Mouse (Mus musculus) embryonic facial prominence, embryonic 15.5 days (tissue): Measurements from ENCODE around the gene Ros1. TPM values are rescaled to one million over a fixed set of nuclear protein-coding genes. Genes with fewer than 3 reads are reported as not detected.

Experiments
- ATAC-seq: fragments of 200-750 bp; cut with Nextera tagmentation; 2 replicates; pipeline ENCODE4 v1.8.0; 2017; ENCODE audit warnings: low read depth, moderate TSS enrichment; ENCODE audit not compliant: insufficient number of reproducible peaks, low FRiP score, low TSS enrichment
- H3K27ac ChIP-seq: fragments of 300-500 bp; sonication (generic); replicated peaks from 2 replicates; pipeline ENCODE4 v1.5.1; 2015; ENCODE audit warnings: mild to moderate bottlenecking, inconsistent platforms
- H3K27me3 ChIP-seq: fragments of 300-500 bp; sonication (generic); 2 replicates; pipeline ENCODE4 v1.6.1; 2015; ENCODE audit warnings: inconsistent platforms
- H3K36me3 ChIP-seq: fragments of 300-500 bp; sonication (generic); 2 replicates; pipeline ENCODE4 v1.6.1; 2015; ENCODE audit warnings: mild to moderate bottlenecking, inconsistent platforms
- H3K4me1 ChIP-seq: fragments of 300-500 bp; sonication (generic); 2 replicates; pipeline ENCODE4 v1.6.1; 2015; ENCODE audit warnings: inconsistent platforms
- H3K4me2 ChIP-seq: fragments of 300-500 bp; sonication (generic); replicated peaks from 2 replicates; pipeline ENCODE4 v1.6.1; 2015; ENCODE audit warnings: mild to moderate bottlenecking, inconsistent platforms
- H3K4me3 ChIP-seq: fragments of 300-500 bp; sonication (generic); replicated peaks from 2 replicates; pipeline ENCODE4 v1.5.1; 2015; ENCODE audit warnings: mild to moderate bottlenecking, inconsistent platforms
- H3K9ac ChIP-seq: fragments of 300-500 bp; sonication (generic); 2 replicates; pipeline ENCODE4 v1.6.1; 2015; ENCODE audit warnings: inconsistent platforms
- H3K9me3 ChIP-seq: fragments of 300-500 bp; sonication (generic); replicated peaks from 2 replicates; pipeline ENCODE4 v1.6.1; 2016; ENCODE audit warnings: inconsistent platforms
- WGBS: fragments of 180-500 bp; shearing (Covaris S2); methylation state at CpG from one replicate; pipeline ENCODE4 v1.1.7; 2015; 5-methylcytosine and 5-hydroxymethylcytosine counted together
- polyA plus RNA-seq: library from polyadenylated mRNA; unstranded; fragments of >200 nt; fragmentation: Nextera tagmentation; extraction: Ambion mirVana; gene quantifications from 2 replicates; pipeline ENCODE4 v1.2.1, GENCODE M21; 2015

The Ros1 gene
- not detected in 2 replicates for polyA plus RNA-seq

DNA sequence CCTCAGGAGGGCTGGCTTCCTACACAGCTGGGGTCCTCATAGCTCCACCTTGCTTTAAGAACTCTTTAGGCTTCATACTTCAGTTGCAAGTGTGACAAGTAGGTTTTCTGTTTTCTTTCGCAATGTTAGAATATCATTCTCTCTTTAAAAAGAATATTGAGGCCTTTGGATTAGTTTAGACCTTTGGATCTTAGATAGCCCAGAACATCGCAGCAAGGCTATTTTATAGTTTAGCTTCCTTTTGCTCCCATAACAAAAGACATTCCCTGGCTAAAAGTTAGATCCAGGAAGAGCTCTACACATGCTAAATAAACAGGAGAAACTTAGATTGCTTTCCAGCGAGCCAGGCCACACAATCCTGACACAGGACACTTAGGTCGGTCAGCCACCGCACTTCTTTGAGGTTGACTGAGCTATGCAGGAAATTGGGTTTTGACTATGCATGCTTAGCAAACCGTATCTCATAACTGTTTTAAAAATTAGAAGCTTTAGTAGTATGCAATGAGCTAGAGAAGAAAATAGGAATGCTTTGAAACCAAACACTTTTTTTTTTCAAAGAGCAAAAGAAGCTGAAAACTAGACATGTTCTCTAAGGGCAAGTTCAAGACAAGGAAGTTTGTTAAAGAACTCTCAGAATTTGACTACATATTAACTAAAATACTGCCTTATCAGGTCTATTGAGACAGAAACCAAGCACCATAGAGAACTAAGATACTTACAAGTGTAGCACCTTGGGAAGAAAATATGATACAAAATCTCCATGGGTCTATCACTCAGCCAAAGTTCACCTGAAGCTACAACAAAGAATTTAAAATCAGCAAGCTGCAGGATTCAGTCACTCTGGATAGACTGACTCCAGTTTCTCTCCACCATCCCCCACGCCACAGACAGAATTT is at the start of gene Ros1:
Ros1 (minus strand) TSS at position 288 of the 896 bp plus-strand sequence.
- Histone ChIP-seq H3K27me3 (no peaks in the 10 kb centered on the region), H3K4me3 (no peak within 1 kb of the TSS), H3K4me2 (no peak within 1 kb of the TSS), H3K27ac (no peak within 1 kb of the TSS), H3K9ac (no peak within 1 kb of the TSS), H3K9me3 (no peaks in the 10 kb centered on the region), H3K36me3 (no peaks in the 10 kb centered on the region), H3K4me1 (no peaks in the 10 kb centered on the region)
- no peak for ATAC-seq
- WGBS = 71% methylated on average over 7 of the region's 7 CpGs

DNA sequence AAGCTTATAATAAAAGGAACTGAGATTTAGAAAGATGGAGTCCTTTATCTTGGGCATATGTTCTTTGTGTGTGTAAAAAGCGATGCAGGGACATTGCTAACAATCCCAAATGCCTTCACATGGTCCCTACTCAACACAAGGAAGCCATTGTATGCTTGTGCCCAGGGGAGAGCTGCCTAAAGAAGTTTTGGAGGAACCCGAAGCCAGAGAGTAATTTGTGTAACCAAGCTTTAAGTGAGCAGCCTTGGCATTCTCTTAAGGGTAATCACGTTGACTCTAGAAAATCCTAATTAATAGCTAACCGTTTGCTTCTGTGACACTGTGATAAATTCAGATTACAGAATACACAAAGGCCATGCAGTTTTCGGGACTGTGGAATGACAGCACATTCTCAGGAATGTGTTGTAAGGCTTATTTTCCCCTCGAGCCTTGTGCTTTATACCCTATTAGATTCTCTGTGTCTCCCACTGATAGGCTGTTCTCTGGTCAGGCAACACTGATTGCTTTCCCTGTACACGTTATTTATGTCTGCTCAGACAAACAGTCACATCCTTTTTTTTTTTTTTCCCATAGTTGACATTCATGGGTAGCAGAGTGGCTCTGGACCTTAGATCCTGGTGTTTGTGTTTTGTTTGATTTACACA is 47.8 kb upstream of the Ros1 start:
- Histone ChIP-seq H3K9ac (no peak overlapping the region), H3K36me3 (no peaks in the 10 kb centered on the region), H3K9me3 (no peaks in the 10 kb centered on the region), H3K4me2 (no peak overlapping the region), H3K4me1 (no peaks in the 10 kb centered on the region), H3K27ac (no peak overlapping the region), H3K27me3 (no peaks in the 10 kb centered on the region), H3K4me3 (no peak overlapping the region)
- WGBS = 22% methylated on average over 7 of the region's 7 CpGs
- no peak for ATAC-seq

DNA sequence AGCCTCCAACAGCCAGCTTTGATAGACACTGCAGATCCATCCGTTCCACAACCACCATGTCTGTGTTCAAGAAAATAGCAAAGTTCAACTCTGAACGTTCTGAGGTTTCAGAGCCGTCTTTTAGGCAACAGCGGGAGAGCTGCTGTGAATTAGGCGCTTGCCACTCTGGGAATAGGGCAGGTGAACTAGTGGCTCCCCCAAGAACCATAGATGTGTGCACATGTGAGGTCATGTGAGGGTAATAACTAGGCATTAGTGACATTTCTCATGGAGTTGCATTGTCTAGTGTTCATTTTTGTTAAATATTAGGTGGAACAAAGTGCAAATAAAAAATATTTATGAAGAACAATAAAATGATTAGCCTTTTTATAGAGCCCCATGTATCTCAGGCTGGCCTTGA is 47.0 kb upstream of the Ros1 start:
- H3K27ac ChIP-seq = no peak overlapping the region
- no peak overlapping the region for H3K9ac ChIP-seq
- 86% methylated on average over 5 of the region's 5 CpGs for WGBS
- H3K36me3 ChIP-seq = no peaks in the 10 kb centered on the region
- no peak overlapping the region for H3K4me2 ChIP-seq
- H3K4me3 ChIP-seq = no peak overlapping the region
- H3K27me3 ChIP-seq = no peaks in the 10 kb centered on the region
- no peaks in the 10 kb centered on the region for H3K4me1 ChIP-seq
- H3K9me3 ChIP-seq = no peaks in the 10 kb centered on the region
- ATAC-seq = no peak

DNA sequence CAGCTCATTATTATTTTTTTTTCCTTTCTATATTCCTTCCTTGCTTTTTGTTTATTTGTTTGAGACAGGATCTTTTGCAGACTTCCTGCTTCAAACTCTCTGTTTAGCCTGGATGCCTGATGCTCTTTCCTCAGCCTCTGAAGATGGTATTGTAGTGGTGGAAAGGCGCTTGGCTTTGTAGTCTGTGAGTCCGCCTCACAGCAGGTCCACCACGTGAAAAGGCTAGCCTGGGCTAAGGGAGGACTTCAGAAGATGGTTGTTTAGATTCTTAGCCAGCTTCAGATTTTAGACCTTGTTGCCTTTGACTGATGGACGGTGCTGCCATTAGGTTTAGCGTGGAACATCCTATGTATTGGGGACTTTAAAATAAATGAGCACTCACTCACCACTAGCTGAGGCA is 40.4 kb upstream of the Ros1 start:
- WGBS = 82% methylated on average over 5 of the region's 5 CpGs
- Histone ChIP-seq H3K9ac (no peak overlapping the region), H3K4me2 (0 out of 2 replicates have a peak overlapping the region, but pooled peaks have one; percentile 80)

DNA sequence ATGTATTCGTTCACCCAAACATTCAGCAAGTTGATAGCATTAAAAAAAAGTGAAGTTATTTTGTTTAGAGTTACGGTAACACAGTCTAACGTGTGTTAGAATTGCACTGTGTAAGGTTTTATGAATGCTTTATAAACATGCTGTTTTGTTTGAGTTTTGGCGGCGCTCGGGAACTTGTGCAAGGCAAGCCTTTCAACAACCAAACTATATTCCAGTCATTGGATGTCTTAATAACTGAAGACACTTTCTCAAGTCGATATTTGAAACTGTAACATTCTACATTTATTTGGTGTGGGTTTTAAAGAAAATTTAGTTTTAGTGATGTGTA is 39.6 kb upstream of the Ros1 start:
- Histone ChIP-seq H3K4me2 (peak overlapping the region; percentile 80), H3K9me3 (no peaks in the 10 kb centered on the region), H3K27ac (no peak overlapping the region), H3K4me3 (peak overlapping the region; percentile 85), H3K27me3 (no peaks in the 10 kb centered on the region), H3K9ac (peak overlapping the region; percentile 81; the same call in 1 of the 2 replicates), H3K36me3 (no peaks in the 10 kb centered on the region), H3K4me1 (peaks cover 17% of the 10 kb centered on the region)
- ATAC-seq = no peak
- 5% methylated on average over 7 of the region's 7 CpGs for WGBS

More for the DNA sequence above, 40.4 kb upstream of the Ros1 start:
- Histone ChIP-seq H3K27me3 (no peaks in the 10 kb centered on the region), H3K4me1 (peaks cover 17% of the 10 kb centered on the region), H3K4me3 (peak overlapping the region; percentile 85; the same call in 1 of the 2 replicates), H3K27ac (no peak overlapping the region), H3K9me3 (no peaks in the 10 kb centered on the region), H3K36me3 (no peaks in the 10 kb centered on the region)
- ATAC-seq = no peak

DNA sequence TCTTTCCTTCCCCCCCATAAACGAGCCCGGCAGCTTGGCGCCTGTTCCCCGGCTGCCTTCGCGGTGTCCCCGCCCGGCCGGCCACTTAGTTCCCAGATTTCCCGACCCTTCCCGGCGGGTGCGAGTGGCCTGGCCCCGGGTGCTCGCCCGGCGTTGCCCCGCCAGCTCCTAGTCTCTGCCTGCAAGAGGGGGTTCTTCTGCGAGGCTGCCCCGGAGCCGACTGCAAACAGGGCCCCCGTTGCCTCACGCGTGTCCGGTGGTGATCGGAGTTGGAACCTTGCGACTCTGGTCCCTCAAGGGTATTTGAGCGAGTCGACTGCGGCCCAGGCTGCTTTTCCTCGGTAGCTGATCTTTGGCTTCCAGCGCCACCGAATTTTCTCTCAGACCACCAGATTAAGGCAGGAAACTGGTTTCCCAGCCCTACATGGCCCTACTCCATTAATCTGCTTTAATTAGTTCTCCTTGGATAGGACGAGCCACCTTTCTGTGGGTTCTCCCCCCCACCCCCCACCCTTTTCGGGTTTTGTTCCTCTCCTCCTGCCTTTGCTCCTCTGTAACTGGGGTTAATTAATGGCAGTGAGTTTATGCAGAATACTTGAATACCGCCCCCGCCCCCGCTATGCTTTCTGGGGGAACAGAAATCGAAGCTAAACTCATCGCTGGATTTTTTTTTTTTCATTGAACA is 39.1 kb upstream of the Ros1 start:
- no peaks in the 10 kb centered on the region for H3K27me3 ChIP-seq
- H3K4me1 ChIP-seq = peaks cover 17% of the 10 kb centered on the region
- peak overlapping the region; percentile 81 for H3K9ac ChIP-seq
- H3K27ac ChIP-seq = peak overlapping the region; percentile 89
- under 1% methylated on average over 40 of the region's 40 CpGs for WGBS
- peak overlapping the region; percentile 80 for H3K4me2 ChIP-seq
- no peaks in the 10 kb centered on the region for H3K36me3 ChIP-seq
- no peaks in the 10 kb centered on the region for H3K9me3 ChIP-seq
- peak overlapping the region; percentile 85 for H3K4me3 ChIP-seq
- peak; percentile 22; the same call in 1 of the 2 replicates for ATAC-seq

DNA sequence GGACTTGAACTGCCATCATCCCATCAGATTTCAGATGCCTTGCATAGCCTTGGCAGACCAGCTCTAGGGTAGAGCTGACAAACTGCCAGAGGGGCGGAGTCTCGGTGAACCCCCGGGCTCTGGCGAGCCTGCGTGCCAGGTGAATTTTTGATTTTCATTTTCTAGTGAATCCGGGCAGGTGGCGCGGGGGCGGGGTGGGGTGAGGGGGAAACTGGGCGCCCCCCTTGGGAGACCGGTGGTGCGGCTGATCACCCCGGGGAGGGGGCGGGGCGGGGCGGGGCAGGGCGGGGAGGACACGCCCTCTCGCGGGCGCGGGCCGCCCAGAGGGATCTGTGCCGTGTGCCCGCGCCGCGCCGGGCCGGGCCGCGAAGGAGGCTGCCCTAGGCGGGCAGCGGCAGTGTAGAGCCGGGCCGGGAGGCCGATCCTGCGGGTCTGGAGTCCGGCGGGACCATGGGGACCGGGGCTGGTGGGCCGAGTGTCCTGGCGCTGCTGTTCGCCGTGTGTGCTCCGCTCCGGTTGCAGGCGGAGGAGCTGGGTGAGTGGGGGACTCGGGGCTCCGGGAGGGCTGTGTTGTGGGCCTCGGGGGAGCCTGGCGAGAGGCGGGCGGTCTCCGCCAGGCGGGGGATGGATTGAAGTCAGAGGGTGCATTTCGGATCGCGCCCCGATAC is 38.4 kb upstream of the Ros1 start, which contains the start of gene Dcbld1:
Dcbld1 (plus strand) TSS at position 319 of the 668 bp plus-strand sequence.
- peak; percentile 94 for ATAC-seq
- Histone ChIP-seq H3K4me1 (peaks cover 17% of the 10 kb centered on the region), H3K4me3 (peak within 1 kb of the TSS; percentile 85), H3K27ac (peak within 1 kb of the TSS; percentile 89), H3K9me3 (no peaks in the 10 kb centered on the region), H3K9ac (peak within 1 kb of the TSS; percentile 81), H3K4me2 (peak within 1 kb of the TSS; percentile 80), H3K36me3 (no peaks in the 10 kb centered on the region), H3K27me3 (no peaks in the 10 kb centered on the region)
- WGBS = under 1% methylated on average over 57 of the region's 60 CpGs

DNA sequence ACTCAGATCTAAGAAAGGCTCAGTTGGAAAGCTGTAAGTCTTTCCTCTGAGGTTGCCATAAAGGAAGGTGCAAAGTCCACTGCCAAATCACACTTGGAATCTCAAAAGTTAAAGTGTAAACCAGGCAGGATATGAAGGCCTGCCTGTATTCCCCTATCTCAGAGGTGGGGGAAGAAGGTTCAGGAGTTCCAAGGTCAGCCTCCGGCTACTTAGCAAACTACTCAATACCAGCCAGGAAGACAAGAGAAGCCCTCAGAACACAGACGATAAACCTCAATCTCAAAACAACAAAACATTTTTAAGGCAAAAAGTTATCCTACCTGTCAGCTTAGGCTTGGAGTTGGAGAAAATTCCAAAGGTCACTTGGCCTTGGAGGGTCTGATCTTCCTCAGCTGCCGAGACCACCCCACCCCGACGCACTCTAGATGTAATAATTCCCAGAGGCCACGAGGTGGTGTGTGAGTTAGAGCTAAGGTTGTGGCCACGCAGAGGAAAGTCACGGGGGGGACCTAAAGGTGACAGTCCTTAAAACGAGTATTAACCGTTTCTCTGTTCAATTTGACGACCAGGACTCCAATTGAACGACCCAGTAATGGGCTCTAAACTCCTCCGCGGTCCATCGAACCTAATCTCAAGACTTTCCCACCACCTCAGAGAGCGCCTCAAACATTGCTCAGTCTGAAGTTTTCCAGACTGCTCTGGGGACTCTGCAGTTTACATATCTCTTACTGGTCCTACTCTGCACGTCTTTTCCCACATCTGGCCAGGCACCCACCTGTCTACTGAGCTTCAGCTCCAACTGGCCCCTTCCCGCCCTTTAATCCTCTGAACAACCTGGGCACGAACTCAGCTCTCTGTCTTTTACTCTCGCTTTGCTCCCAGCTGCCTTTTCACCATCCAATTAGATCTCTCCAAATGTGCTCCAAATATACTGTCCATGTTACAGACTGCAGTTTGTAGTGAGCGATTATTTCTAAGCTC is 37.4 kb upstream of the Ros1 start:
- Histone ChIP-seq H3K9ac (no peak overlapping the region), H3K4me1 (peaks cover 17% of the 10 kb centered on the region), H3K9me3 (no peaks in the 10 kb centered on the region), H3K27me3 (no peaks in the 10 kb centered on the region), H3K36me3 (no peaks in the 10 kb centered on the region), H3K4me2 (peak overlapping the region; percentile 80), H3K4me3 (peak overlapping the region; percentile 85), H3K27ac (peak overlapping the region; percentile 22; the same call in 1 of the 2 replicates)
- 0 out of 2 replicates have a peak, but pooled peaks have one; percentile 17 for ATAC-seq
- 11% methylated on average over 21 of the region's 21 CpGs for WGBS

DNA sequence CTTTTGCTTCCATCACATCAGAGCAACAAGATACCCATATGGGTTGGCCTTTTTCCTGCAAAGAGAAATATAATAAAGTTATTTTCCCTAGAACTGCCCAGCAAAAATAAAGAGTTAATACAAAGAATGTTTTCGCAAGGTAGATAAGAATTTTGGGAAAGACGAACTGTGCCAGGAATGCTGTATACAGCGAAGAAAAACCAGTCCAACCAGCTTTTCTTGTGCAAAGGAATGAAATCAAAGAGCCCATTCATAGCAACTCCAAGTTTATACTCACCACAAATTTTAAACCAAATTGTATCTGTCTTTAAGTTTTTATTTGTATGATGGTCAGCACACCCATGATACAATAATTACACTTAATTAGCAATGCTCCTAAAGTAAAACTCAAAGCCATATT is 24.6 kb upstream of the Ros1 start:
- WGBS = 51% methylated on average over 3 of the region's 3 CpGs
- ATAC-seq = no peak
- H3K27me3 ChIP-seq = no peaks in the 10 kb centered on the region
- no peaks in the 10 kb centered on the region for H3K36me3 ChIP-seq
- H3K27ac ChIP-seq = peak overlapping the region; percentile 48; the same call in 1 of the 2 replicates
- no peak overlapping the region for H3K4me3 ChIP-seq
- H3K4me1 ChIP-seq = no peaks in the 10 kb centered on the region
- H3K4me2 ChIP-seq = no peak overlapping the region
- no peaks in the 10 kb centered on the region for H3K9me3 ChIP-seq
- H3K9ac ChIP-seq = no peak overlapping the region

DNA sequence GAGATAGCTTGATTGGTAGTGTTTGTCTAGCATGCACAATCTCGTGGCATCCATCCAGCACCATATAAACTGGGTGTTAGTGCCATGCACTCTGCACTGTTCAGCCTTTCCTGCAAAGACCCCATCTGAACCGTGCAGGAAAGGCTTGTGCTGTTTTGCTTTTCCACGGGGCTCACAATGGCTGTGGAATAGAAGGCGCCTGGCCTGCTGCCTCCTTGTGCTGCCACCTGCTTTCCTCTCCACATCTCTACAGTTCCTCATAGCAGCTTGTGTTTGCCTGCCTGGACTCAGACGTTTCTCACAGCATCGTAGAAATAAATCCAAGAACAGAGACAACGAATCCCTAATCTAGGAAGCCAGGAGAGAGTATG is 22.5 kb upstream of the Ros1 start:
- no peak; the same call in 1 of the 2 replicates for ATAC-seq
- Histone ChIP-seq H3K4me2 (no peak overlapping the region), H3K9ac (no peak overlapping the region), H3K27ac (no peak overlapping the region), H3K27me3 (no peaks in the 10 kb centered on the region), H3K4me1 (no peaks in the 10 kb centered on the region), H3K4me3 (no peak overlapping the region), H3K36me3 (no peaks in the 10 kb centered on the region), H3K9me3 (no peaks in the 10 kb centered on the region)
- WGBS = 41% methylated on average over 7 of the region's 7 CpGs
